Mouse (Mus musculus) G1E (cell line): ENCODE measurements around the gene Dab1. TPM values are rescaled to one million over a fixed set of nuclear protein-coding genes. Genes with fewer than 3 reads are reported as not detected.

ENCODE experiments used
- ATAC-seq: 2 replicates; pipeline ENCODE4 v1.8.0; 2016; ENCODE audit warnings: mild to moderate bottlenecking; ENCODE audit not compliant: insufficient number of reproducible peaks, poor library complexity, low FRiP score, severe bottlenecking; ENCODE audit errors: extremely low read depth
- DNase-seq: peaks from one replicate; pipeline ENCODE4 v3.0.0; 2012; ENCODE audit warnings: low spot score
- H3K27me3 ChIP-seq: 2 replicates; pipeline ENCODE4 v1.6.1; 2012; ENCODE audit warnings: mild to moderate bottlenecking, low read length, inconsistent platforms; ENCODE audit not compliant: insufficient read depth
- H3K36me3 ChIP-seq: replicated peaks from 2 replicates; pipeline ENCODE3; 2012; ENCODE audit warnings: mild to moderate bottlenecking, inconsistent platforms
- H3K4me1 ChIP-seq: 2 replicates; pipeline ENCODE4 v1.6.1; 2012; ENCODE audit warnings: low read depth, low read length, inconsistent platforms, mixed read lengths; ENCODE audit not compliant: insufficient read depth
- H3K4me3 ChIP-seq: 2 replicates; pipeline ENCODE4 v1.5.1; 2012; ENCODE audit warnings: low read depth, mild to moderate bottlenecking, inconsistent platforms, low read length, moderate library complexity, mixed read lengths
- H3K9me3 ChIP-seq: replicated peaks from 2 replicates; pipeline ENCODE4 v1.6.1; 2012; ENCODE audit warnings: inconsistent platforms
- CTCF ChIP-seq: IDR thresholded peaks from 2 replicates; pipeline ENCODE4 v1.5.1; 2012; ENCODE audit warnings: low read depth, low read length, inconsistent platforms, mixed read lengths
- GATA1 ChIP-seq: IDR thresholded peaks from 2 replicates; pipeline ENCODE4 v1.6.1; 2012; ENCODE audit warnings: borderline replicate concordance, low read length, inconsistent platforms, mixed read lengths
- GATA2 ChIP-seq: IDR thresholded peaks from 2 replicates; pipeline ENCODE4 v1.6.1; 2012; ENCODE audit warnings: low read depth, low read length, inconsistent platforms, borderline replicate concordance
- POLR2AphosphoS5 ChIP-seq: IDR thresholded peaks from 2 replicates; pipeline ENCODE4 v1.6.1; 2012; ENCODE audit warnings: low read depth, low read length, inconsistent platforms; ENCODE audit not compliant: insufficient replicate concordance
- TAL1 ChIP-seq: conservative IDR thresholded peaks from 2 replicates; pipeline ENCODE4 v1.6.1; 2012; ENCODE audit warnings: low read depth, low read length, inconsistent platforms, mixed read lengths
- polyA plus RNA-seq: library from polyadenylated mRNA; stranded (reverse); fragments of >175 nt; gene quantifications from 2 replicates; pipeline ENCODE4 v1.2.3, GENCODE M21; 2012
- total RNA-seq, 2 experiments: library from RNA; stranded (forward) in 1 of 2; stranded (reverse) in 1 of 2; fragments of 200-1000 nt in 1 of 2; fragments of >200 nt in 1 of 2; fragmentation: Nextera tagmentation in 1 of 2; gene quantifications; 2 replicates each; pipeline ENCODE4 v1.2.3; 2014 to 2017

The Dab1 gene
- total and polyA plus RNA-seq, 3 experiments: 0.16 TPM; not detected in 2

GRCm38 (mm10) chr4:104582726-104583125 lies 963.6 kb downstream of the Dab1 start:
- Histone ChIP-seq H3K27me3 (no peaks in the 10 kb centered on the region), H3K4me3 (no peak overlapping the region), H3K4me1 (no peaks in the 10 kb centered on the region), H3K36me3 (no peaks in the 10 kb centered on the region), H3K9me3 (peaks cover 34% of the 10 kb centered on the region)
- no peak for TF ChIP-seq POLR2AphosphoS5
- TF ChIP-seq GATA2: no peak
- TF ChIP-seq CTCF: no peak
- ATAC-seq (no peak), DNase-seq (no peak)

GRCm38 (mm10) chr4:104587826-104588225 lies 968.7 kb downstream of the Dab1 start:
- no peak for TF ChIP-seq CTCF
- TF ChIP-seq TAL1: no peak
- TF ChIP-seq POLR2AphosphoS5: no peak
- no peak for TF ChIP-seq GATA1
- TF ChIP-seq GATA2: no peak
- no peak for DNase-seq
- Histone ChIP-seq H3K9me3 (peaks cover 49% of the 10 kb centered on the region), H3K4me1 (no peaks in the 10 kb centered on the region), H3K27me3 (no peaks in the 10 kb centered on the region), H3K36me3 (no peaks in the 10 kb centered on the region), H3K4me3 (no peak overlapping the region)
- no peak for ATAC-seq

DNA sequence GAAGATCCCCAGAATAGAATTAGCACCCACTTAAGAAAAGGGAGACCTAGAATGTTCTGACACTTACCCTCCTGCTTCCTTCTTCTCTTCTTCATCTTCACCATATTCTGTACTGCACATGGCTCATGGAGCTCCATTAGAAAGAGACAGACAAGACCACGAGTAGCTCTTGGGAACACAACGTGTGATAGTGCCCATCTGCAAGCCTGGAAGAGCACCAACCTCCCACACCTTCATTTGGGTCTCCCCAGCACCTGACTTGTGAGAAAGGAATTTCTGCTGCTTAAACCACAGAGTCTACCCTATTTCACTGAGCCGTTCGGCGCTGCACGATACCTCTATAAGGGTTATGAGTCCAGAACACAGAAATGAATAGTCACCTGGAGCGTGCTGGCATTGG lies 977.8 kb downstream of the Dab1 start:
- TF ChIP-seq TAL1 (no peak), GATA1 (no peak), CTCF (no peak), POLR2AphosphoS5 (no peak), GATA2 (no peak)
- Histone ChIP-seq H3K36me3 (no peaks in the 10 kb centered on the region), H3K27me3 (no peaks in the 10 kb centered on the region), H3K4me1 (no peaks in the 10 kb centered on the region), H3K4me3 (no peak overlapping the region), H3K9me3 (peaks cover 55% of the 10 kb centered on the region)
- DNase-seq: no peak
- no peak for ATAC-seq

DNA sequence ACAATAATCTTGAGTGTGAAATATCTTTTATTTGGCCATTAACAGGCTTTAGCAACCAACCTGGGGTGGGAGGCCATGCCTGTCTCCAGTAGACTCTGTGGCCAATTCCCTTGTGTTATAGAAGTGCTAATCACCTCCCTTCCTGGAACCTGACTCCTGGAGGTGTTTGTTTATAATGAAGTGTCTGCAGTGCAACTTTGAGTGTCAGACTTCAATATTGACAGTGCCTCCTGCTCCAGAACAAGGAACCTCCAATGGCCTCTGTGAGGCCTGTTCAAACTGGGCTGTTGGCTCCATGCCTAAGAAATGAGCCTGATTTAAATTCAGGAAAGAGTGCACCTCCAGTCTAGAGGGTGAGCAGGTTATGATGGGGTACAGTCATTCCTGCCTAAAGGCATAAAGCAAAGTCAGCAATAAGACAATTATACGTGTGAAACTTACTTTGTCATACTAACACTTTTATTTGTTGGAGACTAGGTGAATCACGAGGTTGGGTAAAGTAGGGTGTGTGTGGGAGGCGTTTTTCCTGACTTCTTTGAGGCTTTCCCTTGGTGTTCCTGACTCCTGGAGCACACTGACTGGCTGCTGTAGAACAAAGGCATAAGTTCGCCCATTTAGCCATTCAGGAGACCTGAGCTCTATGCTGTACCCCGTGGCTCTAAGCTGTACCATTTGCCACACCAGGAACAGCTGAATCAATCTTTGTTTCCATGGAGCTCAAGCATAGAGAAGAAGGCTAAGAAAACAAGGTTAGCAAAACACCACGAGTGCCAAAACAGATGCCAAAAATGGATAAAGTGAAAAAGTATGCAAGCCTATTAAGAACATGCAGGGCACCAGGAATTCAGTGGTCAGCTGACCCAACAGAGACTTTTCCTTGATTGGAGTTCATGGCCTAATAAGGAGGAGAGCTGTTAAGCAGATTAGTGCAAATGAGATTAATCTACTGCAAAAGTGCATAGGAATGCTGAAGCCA lies 978.6 kb downstream of the Dab1 start:
- no peaks in the 10 kb centered on the region for H3K4me1 ChIP-seq
- ATAC-seq: no peak
- H3K36me3 ChIP-seq: no peaks in the 10 kb centered on the region
- no peaks in the 10 kb centered on the region for H3K27me3 ChIP-seq
- peaks cover 59% of the 10 kb centered on the region for H3K9me3 ChIP-seq
- no peak overlapping the region for H3K4me3 ChIP-seq
- no peak for TF ChIP-seq TAL1
- no peak for TF ChIP-seq POLR2AphosphoS5
- TF ChIP-seq GATA2: no peak
- no peak for TF ChIP-seq GATA1
- TF ChIP-seq CTCF: no peak
- DNase-seq: no peak

DNA sequence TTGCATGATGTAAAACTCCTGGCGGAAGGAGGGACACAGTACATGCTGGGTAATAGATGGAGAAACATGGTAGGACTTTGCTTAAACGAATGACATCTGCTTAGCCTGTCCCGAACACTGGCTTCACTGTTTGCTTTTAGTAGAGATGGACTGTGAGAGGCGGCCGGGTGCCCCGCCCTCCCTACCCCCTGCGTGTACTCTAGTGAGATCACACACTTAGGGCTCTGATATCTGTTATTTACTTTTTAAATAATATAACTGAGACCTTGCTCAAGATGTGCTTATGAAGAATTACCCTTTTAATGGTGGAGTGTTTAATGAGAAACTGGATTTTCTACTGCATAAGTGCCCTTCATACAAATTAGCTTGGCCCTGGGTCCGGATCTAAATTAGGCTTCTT lies 983.6 kb downstream of the Dab1 start:
- TF ChIP-seq POLR2AphosphoS5: no peak
- no peak for TF ChIP-seq CTCF
- TF ChIP-seq GATA1: no peak
- TF ChIP-seq GATA2: no peak
- no peak for TF ChIP-seq TAL1
- no peaks in the 10 kb centered on the region for H3K27me3 ChIP-seq
- H3K4me1 ChIP-seq: no peaks in the 10 kb centered on the region
- H3K9me3 ChIP-seq: peaks cover 41% of the 10 kb centered on the region
- no peaks in the 10 kb centered on the region for H3K36me3 ChIP-seq
- no peak overlapping the region for H3K4me3 ChIP-seq
- DNase-seq (no peak), ATAC-seq (no peak)

DNA sequence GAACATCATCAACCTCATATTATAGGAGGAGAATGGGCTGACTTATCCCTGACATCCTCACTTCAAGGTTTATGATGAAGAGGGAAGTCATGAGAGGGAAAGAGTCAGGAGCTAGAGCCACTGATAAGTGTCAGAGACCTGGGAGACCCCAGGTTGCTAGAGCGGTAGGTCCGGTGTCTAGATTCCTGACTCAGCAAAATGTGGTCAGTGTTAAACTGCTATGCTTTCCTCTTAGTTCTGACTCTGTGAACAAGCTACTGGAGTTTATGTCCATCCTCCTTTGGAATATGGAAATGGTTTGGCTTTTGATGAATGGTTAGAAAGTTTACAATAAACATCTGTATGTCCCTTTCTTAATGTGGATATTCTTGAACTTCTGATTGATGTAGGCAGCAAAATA lies 985.1 kb downstream of the Dab1 start:
- ATAC-seq: no peak
- Histone ChIP-seq H3K4me3 (no peak overlapping the region), H3K9me3 (peaks cover 41% of the 10 kb centered on the region), H3K4me1 (no peaks in the 10 kb centered on the region), H3K27me3 (no peaks in the 10 kb centered on the region), H3K36me3 (no peaks in the 10 kb centered on the region)
- DNase-seq: no peak
- no peak for TF ChIP-seq POLR2AphosphoS5

GRCm38 (mm10) chr4:104606881-104607280 lies 987.7 kb downstream of the Dab1 start:
- ATAC-seq (no peak), DNase-seq (no peak)
- Histone ChIP-seq H3K4me1 (no peaks in the 10 kb centered on the region), H3K4me3 (no peak overlapping the region), H3K27me3 (no peaks in the 10 kb centered on the region), H3K36me3 (no peaks in the 10 kb centered on the region), H3K9me3 (peaks cover 34% of the 10 kb centered on the region)
- TF ChIP-seq CTCF (no peak), TAL1 (no peak), GATA2 (no peak), GATA1 (no peak), POLR2AphosphoS5 (no peak)
